Mouse (Mus musculus): Measurements from ENCODE around the gene Trim52. TPM values are rescaled to one million over a fixed set of nuclear protein-coding genes. Genes with fewer than 3 reads are reported as not detected.

The Trim52 gene
- polyA plus RNA-seq (2015; fragmentation: Nextera tagmentation; extraction: Ambion mirVana) = not detected in 2 replicates

GRCm38 (mm10) chr14:106105980-106106379, at the start of gene Trim52:
Trim52 (plus strand) TSS chr14:106106198.

Other genes starting within 250 kb of the Trim52 start
- 58.5 and 76.7 TPM in 2 replicates for gene Spry2, start 209.4 kb upstream of the Trim52 start, polyA plus RNA-seq (2015; fragmentation: Nextera tagmentation; extraction: Ambion mirVana)

All from urinary bladder, postnatal 0 days (tissue).